Mouse (Mus musculus): ENCODE data around the gene Olfr1506. TPM values are rescaled to one million over a fixed set of nuclear protein-coding genes. Genes with fewer than 3 reads are reported as not detected.
"Not testable (repeated sequence)": the region's sequence is repeated elsewhere in the genome, so short reads cannot be mapped to it uniquely, and the experiment has no call there.

Olfr1506 gene
- not detected for total RNA-seq (2021)
- long read RNA-seq, experiment 1: 0 reads
- long read RNA-seq, experiment 2: 0 reads

GRCm38 (mm10) chr2:90224393-90224792 lies at the start of gene Olfr1506:
Olfr1506 (minus strand) TSS chr2:90224493.
- DNase-seq; intact Hi-C loops (cut with DNase I): not testable (repeated sequence)

- intact Hi-C loops (cut with DNase I): no loop called here
- DNase-seq: no peak
Measured at GRCm38 (mm10) chr2:90270932-90271331, 46.6 kb upstream of the Olfr1506 start, which contains the start of gene Olfr1271. Olfr1271 (minus strand) TSS chr2:90271032.

GRCm38 (mm10) chr2:90257492-90257891 lies 33.2 kb upstream of the Olfr1506 start, which contains the start of gene Olfr142:
Olfr142 (minus strand) TSS chr2:90257592.
- no peak for DNase-seq
- intact Hi-C loops (cut with DNase I): no loop called here

DNA sequence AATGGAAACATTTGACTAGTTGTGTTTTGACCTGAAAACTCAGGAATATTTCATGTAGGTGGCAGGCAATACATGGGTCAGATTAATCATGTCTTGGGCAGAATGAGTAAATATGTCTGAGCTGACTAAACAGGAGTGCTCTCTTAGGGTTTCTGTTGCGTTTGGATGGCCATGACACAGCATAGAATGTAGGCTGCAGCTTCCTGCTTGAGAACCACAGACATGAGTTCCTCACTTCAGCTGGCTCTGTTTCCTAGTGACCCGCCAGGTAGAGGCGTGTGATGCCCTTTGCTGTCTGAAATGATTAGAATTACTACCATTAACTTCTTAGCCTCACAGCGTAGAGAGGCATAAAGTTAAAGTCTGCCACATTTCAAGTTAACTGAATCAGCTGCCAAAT lies 24.7 kb downstream of the Olfr1506 start:
- intact Hi-C loops (cut with DNase I); DNase-seq: not testable (repeated sequence)

GRCm38 (mm10) chr2:90195285-90195684 lies 29.0 kb downstream of the Olfr1506 start:
- intact Hi-C loops (cut with DNase I); DNase-seq: not testable (repeated sequence)

- intact Hi-C loops (cut with DNase I); DNase-seq: not testable (repeated sequence)
Measured at GRCm38 (mm10) chr2:90194750-90195149, 29.5 kb downstream of the Olfr1506 start.

- DNase-seq; intact Hi-C loops (cut with DNase I): not testable (repeated sequence)
Measured at GRCm38 (mm10) chr2:90187082-90187481, 37.2 kb downstream of the Olfr1506 start.

- intact Hi-C loops (cut with DNase I): not testable (repeated sequence)
Measured at GRCm38 (mm10) chr2:90186082-90186481, 38.2 kb downstream of the Olfr1506 start.

More at GRCm38 (mm10) chr2:90186082-90186481, 38.2 kb downstream of the Olfr1506 start:
- DNase-seq: not testable (repeated sequence)

Other genes starting within 250 kb of the Olfr1506 start
- not detected for gene Olfr1261, start 233.3 kb downstream of the Olfr1506 start, total RNA-seq (2021)
- not detected for gene Olfr1262, start 224.3 kb downstream of the Olfr1506 start, total RNA-seq (2021)
- not detected for gene Olfr1263, start 212.4 kb downstream of the Olfr1506 start, total RNA-seq (2021)
- gene Olfr1264, start 198.9 kb downstream of the Olfr1506 start, total RNA-seq (2021): not detected
- gene Olfr1265, start 189.2 kb downstream of the Olfr1506 start, total RNA-seq (2021): not detected
- gene Olfr140, start 160.9 kb downstream of the Olfr1506 start, total RNA-seq (2021): not detected
- gene Olfr1269, start 103.1 kb downstream of the Olfr1506 start, total RNA-seq (2021): not detected
- not detected for gene Olfr32, start 82.2 kb downstream of the Olfr1506 start, total RNA-seq (2021)
- not detected for gene Olfr1270, start 71.4 kb downstream of the Olfr1506 start, total RNA-seq (2021)
- not detected for gene Olfr142, start 33.1 kb upstream of the Olfr1506 start, total RNA-seq (2021)
- gene Olfr1271, start 46.5 kb upstream of the Olfr1506 start, total RNA-seq (2021): not detected
- not detected for gene Olfr1272, start 68.3 kb upstream of the Olfr1506 start, total RNA-seq (2021)
- gene Gm13769, start 97.7 kb upstream of the Olfr1506 start, total RNA-seq (2021): under 1 TPM; 0.10 TPM
- gene Olfr1274-ps, start 174.2 kb upstream of the Olfr1506 start, total RNA-seq (2021): not detected